Mouse (Mus musculus) liver, postnatal 0 days (tissue): Measurements from ENCODE around the gene Itgam. TPM values are rescaled to one million over a fixed set of nuclear protein-coding genes. Genes with fewer than 3 reads are reported as not detected.

Experiments used
- ATAC-seq: fragments of 200-750 bp; cut with Nextera tagmentation; 2 replicates; pipeline ENCODE4 v1.8.0; 2017; ENCODE audit warnings: mild to moderate bottlenecking, moderate library complexity
- DNase-seq: peaks from one replicate; pipeline ENCODE4 v3.0.0-alpha.2; 2016
- H3K27ac ChIP-seq: fragments of 300-500 bp; sonication (generic); 2 replicates; pipeline ENCODE4 v1.5.1; 2014; ENCODE audit warnings: antibody characterized with exemption, moderate library complexity, mild to moderate bottlenecking, low read depth
- H3K27me3 ChIP-seq: fragments of 300-500 bp; sonication (generic); 2 replicates; pipeline ENCODE4 v1.6.1; 2014; ENCODE audit warnings: low read length, control low read depth, mixed read lengths; ENCODE audit not compliant: insufficient read depth
- H3K36me3 ChIP-seq: fragments of 300-500 bp; sonication (generic); replicated peaks from 2 replicates; pipeline ENCODE4 v1.6.1; 2014; ENCODE audit warnings: mild to moderate bottlenecking, control low read depth, low read length, moderate library complexity, mixed read lengths; ENCODE audit not compliant: insufficient read depth
- H3K4me1 ChIP-seq: fragments of 300-500 bp; sonication (generic); 2 replicates; pipeline ENCODE4 v1.6.1; 2014; ENCODE audit warnings: antibody characterized with exemption, mild to moderate bottlenecking, control low read depth; ENCODE audit not compliant: insufficient read depth
- H3K4me2 ChIP-seq: fragments of 300-500 bp; sonication (generic); 2 replicates; pipeline ENCODE4 v1.6.1; 2014; ENCODE audit warnings: low read depth, mild to moderate bottlenecking, low read length, moderate library complexity, mixed read lengths
- H3K4me3 ChIP-seq: fragments of 300-500 bp; sonication (generic); 2 replicates; pipeline ENCODE4 v1.5.1; 2014; ENCODE audit warnings: low read depth, low read length
- H3K9ac ChIP-seq: fragments of 300-500 bp; sonication (generic); replicated peaks from 2 replicates; pipeline ENCODE4 v1.6.1; 2014; ENCODE audit warnings: mild to moderate bottlenecking, moderate library complexity
- H3K9me3 ChIP-seq: fragments of 300-500 bp; sonication (generic); 2 replicates; pipeline ENCODE4 v1.6.1; 2016; ENCODE audit warnings: mild to moderate bottlenecking, control low read depth, low read length, mixed read lengths
- CTCF ChIP-seq: sonication (generic); IDR thresholded peaks from 2 replicates; pipeline ENCODE4 v1.5.1; 2016; ENCODE audit warnings: antibody characterized with exemption, low read depth
- EP300 ChIP-seq: IDR thresholded peaks from 2 replicates; pipeline ENCODE4 v1.6.1; 2016; ENCODE audit warnings: antibody characterized with exemption, low read depth, mild to moderate bottlenecking
- WGBS: fragments of 180-500 bp; shearing (Covaris S2); extraction: QIAGEN DNeasy Blood & Tissue Kit; methylation state at CpG from one replicate; pipeline ENCODE4 v1.1.7; 2014; ENCODE audit not compliant: insufficient replicate concordance; 5-methylcytosine and 5-hydroxymethylcytosine counted together
- polyA plus RNA-seq: library from polyadenylated mRNA; unstranded; fragments of >200 nt; fragmentation: Nextera tagmentation; extraction: Ambion mirVana; gene quantifications from 2 replicates; pipeline ENCODE4 v1.2.1, GENCODE M21; 2015

Itgam gene
- polyA plus RNA-seq, 1 experiment from 2014 or later, result 6.1 TPM

DNA sequence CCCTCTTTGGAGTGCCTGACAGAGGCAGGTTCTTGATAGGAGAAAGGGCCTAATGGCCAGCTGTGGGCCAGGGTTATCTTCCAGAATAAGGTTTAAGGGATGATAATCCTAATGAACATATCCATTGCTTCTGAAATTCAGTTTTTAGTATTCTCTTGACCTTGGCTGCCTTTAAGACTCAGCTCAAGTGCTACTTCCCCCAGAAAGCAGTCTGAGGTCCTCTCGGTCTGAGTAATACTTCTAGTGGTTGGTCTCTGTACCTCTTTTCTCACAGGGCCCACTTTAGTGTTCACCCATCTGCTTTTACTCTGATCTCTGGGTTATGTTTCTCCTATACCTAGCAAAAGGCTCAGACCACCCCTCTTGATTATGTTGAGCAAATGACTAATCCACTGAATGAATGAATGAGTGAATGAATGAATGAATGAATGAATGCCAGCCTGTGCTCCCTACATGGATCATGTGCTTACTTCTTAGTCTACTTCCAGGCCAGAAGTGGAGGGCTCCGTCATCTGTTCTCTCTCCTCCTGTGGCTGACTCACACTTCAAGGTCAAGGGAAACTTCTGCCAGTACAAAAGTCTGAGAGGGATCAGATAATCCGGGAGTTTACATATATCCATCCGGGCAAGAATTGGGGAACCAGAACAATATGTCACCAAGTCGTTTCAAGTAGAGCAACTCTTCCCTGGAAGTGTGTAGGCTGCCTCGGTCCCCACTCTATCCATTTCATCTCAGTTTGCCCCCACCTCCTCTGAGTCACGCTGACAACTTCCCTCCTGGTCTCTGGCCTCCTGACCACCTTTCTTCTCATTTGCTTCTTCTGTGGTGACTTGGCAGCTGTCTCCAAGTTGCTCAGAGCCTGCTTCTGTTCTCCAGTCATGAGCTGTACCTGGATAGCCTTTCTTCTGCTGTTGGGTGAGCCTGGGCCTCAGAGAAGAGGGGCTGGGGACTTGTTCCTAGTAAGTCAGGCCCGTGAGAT, 66.6 kb downstream of the Itgam start, which contains the start of gene Itgax:
Gene Itgax, plus strand, starts transcription at position 807 of the 980 bp plus-strand sequence.
- TF ChIP-seq CTCF (no peak), EP300 (no peak)
- DNase-seq (no peak), ATAC-seq (no peak)
- no peak within 1 kb of the TSS for H3K4me3 ChIP-seq
- H3K36me3 ChIP-seq, result no peaks in the 10 kb centered on the region
- no peak within 1 kb of the TSS for H3K27ac ChIP-seq
- peaks cover 12% of the 10 kb centered on the region for H3K4me1 ChIP-seq
- H3K9me3 ChIP-seq, result no peaks in the 10 kb centered on the region
- H3K4me2 ChIP-seq, result no peak within 1 kb of the TSS
- 44% methylated on average over 8 of the region's 8 CpGs for WGBS
- no peak within 1 kb of the TSS for H3K9ac ChIP-seq
- H3K27me3 ChIP-seq, result no peaks in the 10 kb centered on the region

DNA sequence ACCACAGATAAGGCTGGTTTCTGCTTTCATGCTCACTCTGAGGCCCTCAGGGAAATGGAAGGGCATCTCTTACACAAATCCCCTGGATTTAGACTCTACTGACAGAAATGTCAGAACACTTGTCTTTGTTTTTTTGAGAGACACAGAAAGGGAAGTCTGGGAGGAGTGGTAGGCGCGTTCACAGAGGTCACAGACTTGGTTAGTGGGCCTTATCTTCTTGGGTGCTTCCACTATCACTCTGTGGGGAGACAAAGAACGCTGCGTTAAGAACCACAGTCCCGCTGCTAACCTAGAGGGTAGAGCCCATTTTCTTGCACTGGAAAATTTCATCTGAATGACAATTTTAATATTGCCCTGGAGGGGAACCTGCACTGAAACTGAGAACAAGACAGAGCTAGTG, 69.7 kb downstream of the Itgam start:
- H3K4me1 ChIP-seq, result peaks cover 12% of the 10 kb centered on the region
- H3K4me3 ChIP-seq, result no peak overlapping the region
- TF ChIP-seq EP300, result no peak
- TF ChIP-seq CTCF, result no peak
- ATAC-seq (no peak), DNase-seq (no peak)
- H3K27ac ChIP-seq, result no peak overlapping the region
- H3K27me3 ChIP-seq, result no peaks in the 10 kb centered on the region
- no peaks in the 10 kb centered on the region for H3K36me3 ChIP-seq
- no peaks in the 10 kb centered on the region for H3K9me3 ChIP-seq
- H3K4me2 ChIP-seq, result no peak overlapping the region
- 35% methylated on average over 5 of the region's 5 CpGs for WGBS
- no peak overlapping the region for H3K9ac ChIP-seq

DNA sequence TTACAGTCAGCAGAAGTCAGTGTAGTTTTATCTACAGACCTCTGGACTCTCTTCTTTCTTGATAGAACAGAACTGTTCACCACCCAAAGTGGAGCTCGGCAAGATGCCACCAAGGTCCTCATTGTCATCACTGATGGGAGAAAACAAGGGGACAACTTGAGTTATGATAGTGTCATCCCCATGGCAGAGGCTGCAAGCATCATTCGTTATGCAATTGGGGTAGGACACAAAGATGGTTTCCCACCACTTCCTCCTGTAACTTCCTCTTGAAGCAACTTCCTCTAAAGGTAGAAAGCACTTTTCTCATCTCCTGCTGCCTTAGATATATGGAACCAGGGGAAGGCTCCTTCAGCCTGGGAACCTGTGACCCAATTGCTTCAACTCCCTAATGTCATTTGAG, 71.2 kb downstream of the Itgam start:
- H3K36me3 ChIP-seq, result no peaks in the 10 kb centered on the region
- H3K4me3 ChIP-seq, result no peak overlapping the region
- ATAC-seq, result peak; percentile 29; the same call in 1 of the 2 replicates
- H3K9me3 ChIP-seq, result no peaks in the 10 kb centered on the region
- WGBS, result 35% methylated on average over 2 of the region's 2 CpGs
- no peak overlapping the region for H3K4me2 ChIP-seq
- no peaks in the 10 kb centered on the region for H3K27me3 ChIP-seq
- peaks cover 12% of the 10 kb centered on the region for H3K4me1 ChIP-seq
- no peak overlapping the region for H3K9ac ChIP-seq
- peak; percentile 21 for DNase-seq
- TF ChIP-seq CTCF, result no peak
- no peak for TF ChIP-seq EP300
- peak overlapping the region; percentile 48; the same call in 1 of the 2 replicates for H3K27ac ChIP-seq

DNA sequence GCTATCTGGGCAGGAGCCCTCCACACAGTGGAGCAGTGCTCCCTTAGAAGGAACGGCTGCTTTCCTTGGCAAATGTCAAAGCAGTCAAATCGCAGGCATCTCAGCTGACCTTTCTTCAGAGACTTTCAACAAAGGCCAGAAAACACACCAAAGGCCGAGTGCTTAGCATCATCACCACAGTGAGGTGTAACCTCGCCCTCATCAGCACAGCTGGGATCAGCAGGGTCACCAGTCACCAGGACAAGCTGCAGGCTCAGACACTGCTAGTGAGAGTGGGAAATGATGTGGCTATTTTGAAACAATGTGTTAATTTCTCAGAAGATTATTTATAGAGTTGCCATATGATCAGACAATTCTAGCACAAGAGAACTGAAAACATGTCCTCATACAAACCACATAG, 74.5 kb downstream of the Itgam start:
- Histone ChIP-seq H3K9me3 (no peaks in the 10 kb centered on the region), H3K27me3 (no peaks in the 10 kb centered on the region), H3K27ac (no peak overlapping the region), H3K4me3 (no peak overlapping the region), H3K9ac (no peak overlapping the region), H3K4me1 (peaks cover 12% of the 10 kb centered on the region), H3K4me2 (no peak overlapping the region), H3K36me3 (no peaks in the 10 kb centered on the region)
- WGBS, result 56% methylated on average over 4 of the region's 4 CpGs
- TF ChIP-seq EP300 (no peak), CTCF (no peak)
- ATAC-seq, result no peak
- no peak for DNase-seq

DNA sequence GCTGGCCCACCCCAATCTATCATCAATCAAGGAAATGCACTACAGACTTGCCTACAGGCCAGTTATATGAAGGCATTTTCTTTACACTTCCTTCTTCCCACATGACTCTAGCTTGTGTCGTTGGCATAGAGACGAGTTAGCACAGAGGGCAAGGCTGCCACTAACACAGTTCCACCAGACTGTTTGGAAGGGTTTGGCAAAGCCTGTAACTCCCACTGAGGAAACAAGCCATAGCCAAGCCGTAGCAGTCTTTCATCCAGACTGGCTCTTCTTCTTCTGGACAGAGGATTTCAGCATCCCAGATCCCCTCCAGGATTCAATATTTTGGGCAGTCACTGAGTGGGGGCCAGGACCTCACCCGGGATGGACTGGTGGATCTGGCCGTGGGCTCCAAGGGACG, 77.2 kb downstream of the Itgam start:
- Histone ChIP-seq H3K4me1 (no peaks in the 10 kb centered on the region), H3K27ac (no peak overlapping the region), H3K4me2 (no peak overlapping the region), H3K27me3 (no peaks in the 10 kb centered on the region), H3K9me3 (no peaks in the 10 kb centered on the region), H3K9ac (no peak overlapping the region), H3K4me3 (no peak overlapping the region), H3K36me3 (no peaks in the 10 kb centered on the region)
- no peak for TF ChIP-seq CTCF
- no peak for TF ChIP-seq EP300
- WGBS, result 80% methylated on average over 6 of the region's 6 CpGs
- DNase-seq, result no peak
- no peak for ATAC-seq

DNA sequence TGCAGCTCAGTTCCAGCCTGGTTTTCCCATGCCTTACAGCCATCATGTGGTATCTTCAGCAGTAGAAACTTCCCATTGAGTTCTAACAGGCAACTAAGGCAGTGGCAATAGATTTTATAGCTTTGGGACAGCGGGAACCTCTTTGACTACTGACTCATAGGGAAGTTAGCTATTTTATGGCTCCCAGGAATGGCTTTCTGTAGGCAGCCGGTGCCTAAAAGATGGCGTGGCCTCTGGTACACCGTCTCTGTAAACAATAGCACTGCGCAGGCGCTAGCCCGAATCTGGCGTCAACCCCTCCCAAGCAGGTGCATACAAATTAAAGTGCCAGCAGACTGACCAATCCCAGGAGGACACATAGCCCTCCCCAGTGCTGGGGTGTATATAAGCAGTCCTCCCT, 88.5 kb downstream of the Itgam start:
- H3K36me3 ChIP-seq, result no peaks in the 10 kb centered on the region
- WGBS, result 88% methylated on average over 8 of the region's 8 CpGs
- H3K4me2 ChIP-seq, result no peak overlapping the region
- no peaks in the 10 kb centered on the region for H3K27me3 ChIP-seq
- ATAC-seq (no peak), DNase-seq (no peak)
- H3K4me1 ChIP-seq, result no peaks in the 10 kb centered on the region
- no peak for TF ChIP-seq CTCF
- TF ChIP-seq EP300, result no peak
- H3K9ac ChIP-seq, result no peak overlapping the region
- H3K9me3 ChIP-seq, result no peaks in the 10 kb centered on the region
- no peak overlapping the region for H3K4me3 ChIP-seq
- H3K27ac ChIP-seq, result no peak overlapping the region
